Comparison of ENCODE assay signal across 18 mouse cellular contexts in the genomic region with DNA sequence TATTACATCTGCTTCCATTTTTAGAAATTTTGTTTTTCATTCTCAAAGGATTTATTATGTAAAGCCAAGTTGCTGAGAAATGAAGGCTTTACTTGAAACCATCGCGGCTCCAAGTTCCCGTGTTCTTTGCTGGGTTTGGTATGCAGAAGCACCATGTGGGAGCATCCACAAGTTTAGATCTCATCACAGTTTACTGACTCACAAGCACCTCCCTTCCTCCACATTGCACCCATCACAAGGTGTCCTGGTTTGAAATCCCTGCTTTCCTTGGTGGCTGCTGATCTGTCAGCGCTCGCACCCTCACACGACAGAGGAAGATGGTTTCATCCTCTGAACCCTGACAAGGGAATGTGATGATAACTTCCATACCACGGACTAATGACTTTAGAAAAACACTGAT.
"Had no signal": no experiment of that assay in that cellular context is flagged by ENCODE, and none has a peak within 500 bp of the region (broad histone marks: within the 10 kb centered on the region; RNA-seq: fewer than 3 reads in every experiment).

No protein-coding gene starts in this region.

- H3K27me3 ChIP-seq: midbrain, embryonic 13.5 days; neural tube, embryonic 13.5 days; neural tube, embryonic 15.5 days had no signal

- DNase-seq: lung, adult 18-20 months; lung, embryonic 14.5 days; lung, postnatal 10 days; lung, postnatal 4 days; retina, postnatal 1 day; right cerebral cortex, adult 18-20 months; right cerebral cortex, postnatal 25 days; right cerebral cortex, postnatal 4 days; spleen, adult 18-20 months; thymus, adult 2 months; thymus, postnatal 25 days had no signal

- H3K36me3 ChIP-seq: liver, embryonic 12.5 days; midbrain, embryonic 10.5 days; midbrain, embryonic 13.5 days; neural tube, embryonic 15.5 days had no signal

- H3K4me3 ChIP-seq: liver, embryonic 12.5 days; midbrain, embryonic 10.5 days; midbrain, embryonic 13.5 days; myocyte; neural tube, embryonic 13.5 days; neural tube, embryonic 15.5 days had no signal

- H3K27ac ChIP-seq: liver, embryonic 12.5 days; liver, embryonic 14.5 days; midbrain, embryonic 10.5 days; midbrain, embryonic 13.5 days; neural tube, embryonic 13.5 days; neural tube, embryonic 15.5 days had no signal

- H3K9ac ChIP-seq: liver, embryonic 12.5 days; liver, embryonic 14.5 days; lung, embryonic 14.5 days; midbrain, embryonic 13.5 days; neural tube, embryonic 13.5 days; neural tube, embryonic 15.5 days had no signal

- ATAC-seq: liver, embryonic 12.5 days; midbrain, embryonic 13.5 days had no signal

- H3K9me3 ChIP-seq: neural tube, embryonic 13.5 days; neural tube, embryonic 15.5 days had no signal

- H3K4me1 ChIP-seq: neural tube, embryonic 13.5 days; neural tube, embryonic 15.5 days had no signal

- H3K4me2 ChIP-seq: liver, embryonic 12.5 days; lung, embryonic 14.5 days; midbrain, embryonic 13.5 days; neural tube, embryonic 13.5 days; neural tube, embryonic 15.5 days had no signal
